Mouse (Mus musculus) forebrain, embryonic 15.5 days (tissue): ENCODE measurements at regions not wholly inside any gene's neighbourhood (a gene's known extent, or its start where the extent isn't known, plus 50 kb on each side); places are given as distances from the start of the nearest gene placed in this dataset.

Experiments used
- ATAC-seq: fragments of 200-750 bp; cut with Nextera tagmentation; replicated peaks from 2 replicates; pipeline ENCODE4 v1.8.0; 2017; ENCODE audit warnings: mild to moderate bottlenecking, moderate TSS enrichment, moderate library complexity
- H3K27ac ChIP-seq: fragments of 300-500 bp; sonication (generic); replicated peaks from 2 replicates; pipeline ENCODE4 v1.5.1; 2015; ENCODE audit warnings: mild to moderate bottlenecking, inconsistent platforms
- H3K27me3 ChIP-seq: fragments of 300-500 bp; sonication (generic); 2 replicates; pipeline ENCODE4 v1.6.1; 2015; ENCODE audit warnings: inconsistent platforms
- H3K36me3 ChIP-seq: fragments of 300-500 bp; sonication (generic); 2 replicates; pipeline ENCODE4 v1.6.1; 2015; ENCODE audit warnings: mild to moderate bottlenecking, inconsistent platforms
- H3K4me1 ChIP-seq: fragments of 300-500 bp; sonication (generic); 2 replicates; pipeline ENCODE4 v1.6.1; 2015; ENCODE audit warnings: inconsistent platforms
- H3K4me2 ChIP-seq: fragments of 300-500 bp; sonication (generic); replicated peaks from 2 replicates; pipeline ENCODE4 v1.6.1; 2015; ENCODE audit warnings: mild to moderate bottlenecking, inconsistent platforms
- H3K4me3 ChIP-seq: fragments of 300-500 bp; sonication (generic); 2 replicates; pipeline ENCODE4 v1.5.1; 2015; ENCODE audit warnings: mild to moderate bottlenecking, inconsistent platforms
- H3K9ac ChIP-seq: fragments of 300-500 bp; sonication (generic); replicated peaks from 2 replicates; pipeline ENCODE4 v1.6.1; 2015; ENCODE audit warnings: mild to moderate bottlenecking, inconsistent platforms
- H3K9me3 ChIP-seq: fragments of 300-500 bp; sonication (generic); 2 replicates; pipeline ENCODE4 v1.6.1; 2016; ENCODE audit warnings: inconsistent platforms
- WGBS: fragments of 180-500 bp; shearing (Covaris S2); methylation state at CpG from one replicate; pipeline ENCODE4 v1.1.7; 2015; ENCODE audit warnings: mixed read lengths; 5-methylcytosine and 5-hydroxymethylcytosine counted together

- H3K4me2 ChIP-seq, result no peak overlapping the region
- WGBS, result 47% methylated on average over 2 of the region's 2 CpGs
These were observed 573.6 kb downstream of the Cntn6 start for GRCm38 (mm10) chr6:105066146-105066545.

GRCm38 (mm10) chr6:105090882-105091281, 586.6 kb upstream of the Cntn4 start:
- ATAC-seq, result 0 out of 2 replicates have a peak, but pooled peaks have one; percentile 43
- no peak overlapping the region for H3K9ac ChIP-seq

More at GRCm38 (mm10) chr6:105066146-105066545, 573.6 kb downstream of the Cntn6 start:
- no peak overlapping the region for H3K9ac ChIP-seq
- H3K27ac ChIP-seq, result no peak overlapping the region
- H3K27me3 ChIP-seq, result no peaks in the 10 kb centered on the region
- H3K36me3 ChIP-seq, result no peaks in the 10 kb centered on the region
- no peak overlapping the region for H3K4me3 ChIP-seq
- no peaks in the 10 kb centered on the region for H3K9me3 ChIP-seq
- ATAC-seq, result no peak
- H3K4me1 ChIP-seq, result no peaks in the 10 kb centered on the region

More at GRCm38 (mm10) chr6:105090882-105091281, 586.6 kb upstream of the Cntn4 start:
- Histone ChIP-seq H3K27me3 (no peaks in the 10 kb centered on the region), H3K9me3 (no peaks in the 10 kb centered on the region), H3K27ac (no peak overlapping the region), H3K4me2 (no peak overlapping the region), H3K36me3 (no peaks in the 10 kb centered on the region), H3K4me1 (no peaks in the 10 kb centered on the region), H3K4me3 (no peak overlapping the region)
- 2% methylated on average over 1 of the region's 1 CpGs for WGBS
